Mouse (Mus musculus): ENCODE results near the gene Orai3. TPM values are rescaled to one million over a fixed set of nuclear protein-coding genes. Genes with fewer than 3 reads are reported as not detected.

Gene Orai3
- polyA plus RNA-seq, 1 experiment from 2014 or later, result 8.5 TPM

GRCm38 (mm10) chr7:127767671-127768345, 1.8 kb upstream of the Orai3 start:
- ATAC-seq (ENCODE audit: low FRiP score) (no peak), DNase-seq (ENCODE audit: low spot score) (no peak)
- no peak overlapping the region for H3K9ac ChIP-seq (ENCODE audit: low read depth, low read length)
- no peak overlapping the region for H3K27ac ChIP-seq (ENCODE audit: low read depth, low read length)
- H3K9me3 ChIP-seq (ENCODE audit: control insufficient read depth, low read length), result no peaks in the 10 kb centered on the region
- H3K4me2 ChIP-seq (replicated peaks; ENCODE audit: low read depth, low read length), result no peak overlapping the region
- H3K4me3 ChIP-seq (ENCODE audit: low read depth, low read length), result no peak overlapping the region
- H3K27me3 ChIP-seq (ENCODE audit: control insufficient read depth, insufficient read depth, low read length), result no peaks in the 10 kb centered on the region
- H3K36me3 ChIP-seq (ENCODE audit: control insufficient read depth, insufficient read depth, low read length), result peaks cover 14% of the 10 kb centered on the region
- 93% methylated on average over 19 of the region's 19 CpGs for WGBS
- peaks cover 6% of the 10 kb centered on the region; the same call in 1 of the 2 replicates for H3K4me1 ChIP-seq (replicated peaks; ENCODE audit: control insufficient read depth, insufficient read depth, low read length)

- peak overlapping the region; percentile 72; the same call in 1 of the 2 replicates for H3K4me2 ChIP-seq (replicated peaks; ENCODE audit: low read depth, low read length)
- no peak overlapping the region for H3K27ac ChIP-seq (ENCODE audit: low read depth, low read length)
- H3K9me3 ChIP-seq (ENCODE audit: control insufficient read depth, low read length), result no peaks in the 10 kb centered on the region
- H3K4me3 ChIP-seq (ENCODE audit: low read depth, low read length), result no peak overlapping the region
- H3K36me3 ChIP-seq (ENCODE audit: control insufficient read depth, insufficient read depth, low read length), result peaks cover 14% of the 10 kb centered on the region
- peaks cover 6% of the 10 kb centered on the region; the same call in 1 of the 2 replicates for H3K4me1 ChIP-seq (replicated peaks; ENCODE audit: control insufficient read depth, insufficient read depth, low read length)
- no peaks in the 10 kb centered on the region for H3K27me3 ChIP-seq (ENCODE audit: control insufficient read depth, insufficient read depth, low read length)
- 49% methylated on average over 13 of the region's 13 CpGs for WGBS
- no peak for DNase-seq (ENCODE audit: low spot score)
- ATAC-seq (ENCODE audit: low FRiP score), result no peak
- H3K9ac ChIP-seq (ENCODE audit: low read depth, low read length), result no peak overlapping the region
These were observed 1.1 kb upstream of the Orai3 start for GRCm38 (mm10) chr7:127768346-127768996.

- 2% methylated on average over 16 of the region's 16 CpGs for WGBS
- Histone ChIP-seq H3K9ac (ENCODE audit: low read depth, low read length) (peak overlapping the region; percentile 64; the same call in 1 of the 2 replicates), H3K4me1 (replicated peaks; ENCODE audit: control insufficient read depth, insufficient read depth, low read length) (peaks cover 6% of the 10 kb centered on the region; the same call in 1 of the 2 replicates), H3K27ac (ENCODE audit: low read depth, low read length) (peak overlapping the region; percentile 49), H3K27me3 (ENCODE audit: control insufficient read depth, insufficient read depth, low read length) (no peaks in the 10 kb centered on the region), H3K9me3 (ENCODE audit: control insufficient read depth, low read length) (no peaks in the 10 kb centered on the region), H3K36me3 (ENCODE audit: control insufficient read depth, insufficient read depth, low read length) (peaks cover 10% of the 10 kb centered on the region), H3K4me2 (replicated peaks; ENCODE audit: low read depth, low read length) (peak overlapping the region; percentile 72), H3K4me3 (ENCODE audit: low read depth, low read length) (peak overlapping the region; percentile 42)
- ATAC-seq (ENCODE audit: low FRiP score), result peak; percentile 87
- DNase-seq (ENCODE audit: low spot score), result peak; percentile 90
These were observed 520 bp upstream of the Orai3 start for GRCm38 (mm10) chr7:127768997-127769593.

GRCm38 (mm10) chr7:127770039-127770905, 657 bp downstream of the Orai3 start:
- Histone ChIP-seq H3K9ac (ENCODE audit: low read depth, low read length) (peak overlapping the region; percentile 64), H3K4me1 (replicated peaks; ENCODE audit: control insufficient read depth, insufficient read depth, low read length) (peaks cover 6% of the 10 kb centered on the region; the same call in 1 of the 2 replicates), H3K27ac (ENCODE audit: low read depth, low read length) (peak overlapping the region; percentile 49; the same call in 1 of the 2 replicates), H3K4me3 (ENCODE audit: low read depth, low read length) (peak overlapping the region; percentile 42), H3K9me3 (ENCODE audit: control insufficient read depth, low read length) (no peaks in the 10 kb centered on the region), H3K4me2 (replicated peaks; ENCODE audit: low read depth, low read length) (peak overlapping the region; percentile 72), H3K27me3 (ENCODE audit: control insufficient read depth, insufficient read depth, low read length) (no peaks in the 10 kb centered on the region), H3K36me3 (ENCODE audit: control insufficient read depth, insufficient read depth, low read length) (peaks cover 6% of the 10 kb centered on the region; the same call in 1 of the 2 replicates)
- DNase-seq (ENCODE audit: low spot score) (peak; percentile 46), ATAC-seq (ENCODE audit: low FRiP score) (peak; percentile 21; the same call in 1 of the 2 replicates)
- 6% methylated on average over 27 of the region's 27 CpGs for WGBS

- Histone ChIP-seq H3K27ac (ENCODE audit: low read depth, low read length) (no peak overlapping the region), H3K36me3 (ENCODE audit: control insufficient read depth, insufficient read depth, low read length) (peaks cover 6% of the 10 kb centered on the region; the same call in 1 of the 2 replicates), H3K27me3 (ENCODE audit: control insufficient read depth, insufficient read depth, low read length) (no peaks in the 10 kb centered on the region), H3K9me3 (ENCODE audit: control insufficient read depth, low read length) (no peaks in the 10 kb centered on the region), H3K4me1 (replicated peaks; ENCODE audit: control insufficient read depth, insufficient read depth, low read length) (peaks cover 6% of the 10 kb centered on the region; the same call in 1 of the 2 replicates), H3K4me2 (replicated peaks; ENCODE audit: low read depth, low read length) (no peak overlapping the region), H3K9ac (ENCODE audit: low read depth, low read length) (no peak overlapping the region), H3K4me3 (ENCODE audit: low read depth, low read length) (no peak overlapping the region)
- DNase-seq (ENCODE audit: low spot score) (no peak), ATAC-seq (ENCODE audit: low FRiP score) (no peak)
- 82% methylated on average over 5 of the region's 5 CpGs for WGBS
These were observed 1.6 kb downstream of the Orai3 start for GRCm38 (mm10) chr7:127771262-127771661.

GRCm38 (mm10) chr7:127772080-127772479, 2.5 kb downstream of the Orai3 start:
- peaks cover 6% of the 10 kb centered on the region; the same call in 1 of the 2 replicates for H3K4me1 ChIP-seq (replicated peaks; ENCODE audit: control insufficient read depth, insufficient read depth, low read length)
- ATAC-seq (ENCODE audit: low FRiP score) (no peak), DNase-seq (ENCODE audit: low spot score) (no peak)
- H3K36me3 ChIP-seq (ENCODE audit: control insufficient read depth, insufficient read depth, low read length), result peaks cover 6% of the 10 kb centered on the region; the same call in 1 of the 2 replicates
- H3K27me3 ChIP-seq (ENCODE audit: control insufficient read depth, insufficient read depth, low read length), result no peaks in the 10 kb centered on the region
- no peak overlapping the region for H3K4me3 ChIP-seq (ENCODE audit: low read depth, low read length)
- no peak overlapping the region for H3K27ac ChIP-seq (ENCODE audit: low read depth, low read length)
- no peaks in the 10 kb centered on the region for H3K9me3 ChIP-seq (ENCODE audit: control insufficient read depth, low read length)
- H3K9ac ChIP-seq (ENCODE audit: low read depth, low read length), result no peak overlapping the region
- no peak overlapping the region for H3K4me2 ChIP-seq (replicated peaks; ENCODE audit: low read depth, low read length)
- WGBS, result 79% methylated on average over 3 of the region's 3 CpGs

- 86% methylated on average over 1 of the region's 1 CpGs for WGBS
- Histone ChIP-seq H3K27ac (ENCODE audit: low read depth, low read length) (no peak overlapping the region), H3K9me3 (ENCODE audit: control insufficient read depth, low read length) (no peaks in the 10 kb centered on the region), H3K36me3 (ENCODE audit: control insufficient read depth, insufficient read depth, low read length) (peaks cover 3% of the 10 kb centered on the region; the same call in 1 of the 2 replicates), H3K4me3 (ENCODE audit: low read depth, low read length) (no peak overlapping the region), H3K27me3 (ENCODE audit: control insufficient read depth, insufficient read depth, low read length) (no peaks in the 10 kb centered on the region), H3K4me2 (replicated peaks; ENCODE audit: low read depth, low read length) (no peak overlapping the region), H3K4me1 (replicated peaks; ENCODE audit: control insufficient read depth, insufficient read depth, low read length) (peaks cover 6% of the 10 kb centered on the region; the same call in 1 of the 2 replicates), H3K9ac (ENCODE audit: low read depth, low read length) (no peak overlapping the region)
- DNase-seq (ENCODE audit: low spot score) (no peak), ATAC-seq (ENCODE audit: low FRiP score) (no peak)
These were observed 2.9 kb downstream of the Orai3 start for GRCm38 (mm10) chr7:127772557-127772956.
